Mouse (Mus musculus): Measurements from ENCODE around the gene Ppp2r5e. TPM values are rescaled to one million over a fixed set of nuclear protein-coding genes. Genes with fewer than 3 reads are reported as not detected.

Gene Ppp2r5e
- polyA plus RNA-seq, 1 experiment from 2014 or later, result 22.5 TPM

DNA sequence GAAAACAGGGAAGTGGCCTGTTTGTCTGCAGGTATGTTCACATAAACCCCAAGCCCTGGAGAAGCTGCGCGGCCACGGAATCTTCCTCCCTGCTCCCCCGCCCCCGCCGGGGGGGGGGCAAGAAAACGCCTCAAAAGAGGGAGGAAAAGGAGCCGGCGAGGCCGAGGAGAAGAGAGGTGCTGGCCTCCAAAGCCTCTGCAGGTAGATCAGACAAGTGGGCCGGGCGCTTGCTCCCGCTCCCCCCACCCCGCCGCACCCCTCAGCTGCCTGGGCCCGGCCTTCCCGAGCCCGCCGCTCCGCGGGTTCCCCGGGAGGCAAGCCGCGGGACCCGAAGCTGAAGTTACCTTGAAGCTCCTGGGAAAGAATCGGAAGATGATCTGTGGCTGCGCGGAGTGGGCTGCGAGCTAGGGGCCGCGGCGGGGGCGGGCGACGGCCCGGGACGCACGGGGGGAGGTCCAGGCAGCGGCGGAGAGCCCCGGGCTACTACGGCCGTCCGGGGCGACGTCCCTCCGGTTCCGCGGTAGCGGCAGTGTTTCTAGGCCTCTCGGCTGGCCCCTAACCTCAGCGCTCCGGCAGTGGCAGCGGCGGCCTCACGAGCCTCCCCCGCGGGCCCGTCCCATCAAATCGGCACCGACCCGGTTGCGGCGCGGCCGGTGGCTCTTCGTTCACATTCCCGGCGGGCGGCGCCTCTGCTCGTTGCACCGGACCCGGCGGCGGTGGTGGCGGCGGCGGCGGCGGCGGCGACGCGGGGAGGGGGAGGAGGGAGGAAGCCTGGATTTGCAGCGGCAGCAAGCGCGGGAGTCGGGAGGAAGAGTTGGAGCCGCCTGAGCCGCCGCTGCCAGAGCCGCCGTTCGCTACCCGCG is 523 bp downstream of the Ppp2r5e start:
- no peaks in the 10 kb centered on the region for H3K9me3 ChIP-seq (ENCODE audit: control insufficient read depth, low read length)
- H3K36me3 ChIP-seq (ENCODE audit: control insufficient read depth, insufficient read depth, low read length), result 0 out of 2 replicates have a peak, but pooled peaks cover 3% of the 10 kb centered on the region
- WGBS, result under 1% methylated on average over 80 of the region's 97 CpGs
- peak overlapping the region; percentile 96 for H3K9ac ChIP-seq (ENCODE audit: low read length)
- H3K27me3 ChIP-seq (ENCODE audit: control insufficient read depth, insufficient read depth, low read length), result no peaks in the 10 kb centered on the region
- H3K27ac ChIP-seq (ENCODE audit: low read depth, low read length), result peak overlapping the region; percentile 97
- ATAC-seq (ENCODE audit: insufficient read depth, low FRiP score, low TSS enrichment) (no peak; the same call in 1 of the 2 replicates), DNase-seq (ENCODE audit: low spot score) (peak; percentile 56)
- H3K4me3 ChIP-seq (ENCODE audit: low read depth, low read length), result peak overlapping the region; percentile 99
- peaks cover 4% of the 10 kb centered on the region; the same call in 1 of the 2 replicates for H3K4me1 ChIP-seq (ENCODE audit: control insufficient read depth, insufficient read depth, low read length)
- peak overlapping the region; percentile 62 for H3K4me2 ChIP-seq (ENCODE audit: low read depth)

DNA sequence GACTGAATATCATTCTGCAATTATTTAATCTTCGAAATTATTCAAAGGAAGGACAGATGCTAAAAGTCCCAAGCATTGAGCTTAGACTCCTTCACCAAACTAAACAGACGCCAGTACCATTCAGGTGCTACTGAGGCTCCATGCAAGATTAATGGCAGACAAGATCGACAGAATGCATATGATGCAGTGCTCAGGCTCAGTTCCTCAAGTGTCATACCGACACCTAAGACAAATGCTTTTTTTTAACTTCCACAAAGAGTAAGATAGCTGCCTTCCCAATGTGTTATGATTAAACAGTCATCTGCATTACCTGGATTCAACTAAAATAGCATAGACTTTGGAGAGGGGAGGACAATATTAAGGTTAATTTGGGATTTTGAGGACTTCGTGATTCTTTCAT is 1.6 kb downstream of the Ppp2r5e start:
- Histone ChIP-seq H3K9me3 (ENCODE audit: control insufficient read depth, low read length) (no peaks in the 10 kb centered on the region), H3K4me2 (ENCODE audit: low read depth) (peak overlapping the region; percentile 62), H3K4me1 (ENCODE audit: control insufficient read depth, insufficient read depth, low read length) (peaks cover 4% of the 10 kb centered on the region; the same call in 1 of the 2 replicates), H3K27ac (ENCODE audit: low read depth, low read length) (no peak overlapping the region), H3K9ac (ENCODE audit: low read length) (no peak overlapping the region), H3K36me3 (ENCODE audit: control insufficient read depth, insufficient read depth, low read length) (peaks cover 7% of the 10 kb centered on the region; the same call in 1 of the 2 replicates), H3K27me3 (ENCODE audit: control insufficient read depth, insufficient read depth, low read length) (no peaks in the 10 kb centered on the region), H3K4me3 (ENCODE audit: low read depth, low read length) (peak overlapping the region; percentile 99)
- WGBS, result 53% methylated on average over 5 of the region's 5 CpGs
- ATAC-seq (ENCODE audit: insufficient read depth, low FRiP score, low TSS enrichment) (no peak), DNase-seq (ENCODE audit: low spot score) (no peak)

DNA sequence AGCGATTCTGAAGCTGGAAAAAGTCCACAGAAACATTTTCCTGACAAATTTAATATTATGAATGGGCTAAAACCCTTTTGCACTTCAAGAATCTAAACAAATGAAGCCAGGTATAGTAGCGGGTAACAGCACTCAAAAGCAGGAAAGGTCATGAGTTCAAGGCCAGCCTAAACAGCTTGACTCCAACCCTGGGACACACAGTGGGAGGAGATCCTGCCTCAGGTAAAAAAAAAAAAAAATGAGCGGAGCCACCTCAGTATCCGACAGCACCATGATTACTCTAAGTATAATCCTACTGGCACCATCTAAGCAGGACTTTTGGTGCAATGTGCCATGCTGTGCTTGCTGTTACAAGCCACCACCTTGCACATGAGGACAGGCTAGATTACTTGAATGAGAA is 2.2 kb downstream of the Ppp2r5e start:
- no peak for DNase-seq (ENCODE audit: low spot score)
- peak overlapping the region; percentile 62 for H3K4me2 ChIP-seq (ENCODE audit: low read depth)
- ATAC-seq (ENCODE audit: insufficient read depth, low FRiP score, low TSS enrichment), result no peak
- peaks cover 4% of the 10 kb centered on the region; the same call in 1 of the 2 replicates for H3K4me1 ChIP-seq (ENCODE audit: control insufficient read depth, insufficient read depth, low read length)
- WGBS, result 79% methylated on average over 4 of the region's 4 CpGs
- H3K4me3 ChIP-seq (ENCODE audit: low read depth, low read length), result no peak overlapping the region
- peaks cover 9% of the 10 kb centered on the region for H3K36me3 ChIP-seq (ENCODE audit: control insufficient read depth, insufficient read depth, low read length)
- H3K9ac ChIP-seq (ENCODE audit: low read length), result no peak overlapping the region
- H3K27me3 ChIP-seq (ENCODE audit: control insufficient read depth, insufficient read depth, low read length), result no peaks in the 10 kb centered on the region
- H3K27ac ChIP-seq (ENCODE audit: low read depth, low read length), result no peak overlapping the region
- no peaks in the 10 kb centered on the region for H3K9me3 ChIP-seq (ENCODE audit: control insufficient read depth, low read length)

DNA sequence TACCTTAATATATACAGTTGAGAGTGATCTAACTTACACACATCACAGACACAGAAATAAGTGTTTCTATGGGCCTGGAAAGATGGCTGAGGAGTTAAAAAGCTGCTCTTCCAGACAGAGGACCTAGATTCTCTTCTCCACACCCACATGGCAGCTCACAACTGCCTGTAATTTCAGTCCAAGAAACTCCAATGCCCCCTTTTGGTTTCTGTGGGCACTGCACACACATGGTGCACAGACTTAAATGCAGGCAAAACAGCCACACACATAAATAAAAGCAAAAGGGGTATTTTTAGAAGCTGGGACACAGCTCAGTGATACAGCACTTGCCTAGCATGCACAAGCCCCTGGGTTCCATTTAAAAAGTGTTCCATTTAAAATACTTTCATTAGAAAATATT is 8.5 kb downstream of the Ppp2r5e start:
- Histone ChIP-seq H3K36me3 (ENCODE audit: control insufficient read depth, insufficient read depth, low read length) (peaks cover 6% of the 10 kb centered on the region), H3K4me2 (ENCODE audit: low read depth) (no peak overlapping the region)
- no peak for ATAC-seq (ENCODE audit: insufficient read depth, low FRiP score, low TSS enrichment)

DNA sequence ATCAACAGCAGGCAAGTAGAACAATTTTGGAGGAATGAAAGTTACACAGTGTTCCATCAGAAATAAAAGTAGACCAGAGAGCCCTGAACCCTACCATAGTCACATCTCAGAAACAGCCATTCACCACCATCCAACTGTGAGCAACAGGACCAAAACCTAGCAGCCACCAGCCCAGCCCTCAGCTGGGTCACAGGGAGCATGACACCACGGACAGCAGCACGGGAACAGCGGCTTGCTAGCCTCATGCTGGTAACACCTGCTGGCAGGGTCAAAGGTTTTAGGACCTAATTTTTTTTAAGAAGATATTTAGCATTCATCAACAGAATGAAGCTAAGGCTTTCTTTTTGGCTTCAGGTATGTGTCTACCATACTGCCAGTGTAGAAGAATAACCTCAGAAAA is 12.3 kb downstream of the Ppp2r5e start:
- DNase-seq (ENCODE audit: low spot score), result no peak
- H3K9ac ChIP-seq (ENCODE audit: low read length), result no peak overlapping the region
- no peaks in the 10 kb centered on the region; the same call in 1 of the 2 replicates for H3K36me3 ChIP-seq (ENCODE audit: control insufficient read depth, insufficient read depth, low read length)
- H3K27me3 ChIP-seq (ENCODE audit: control insufficient read depth, insufficient read depth, low read length), result no peaks in the 10 kb centered on the region
- 69% methylated on average over 3 of the region's 3 CpGs for WGBS
- no peaks in the 10 kb centered on the region for H3K9me3 ChIP-seq (ENCODE audit: control insufficient read depth, low read length)
- no peak overlapping the region for H3K27ac ChIP-seq (ENCODE audit: low read depth, low read length)
- no peaks in the 10 kb centered on the region for H3K4me1 ChIP-seq (ENCODE audit: control insufficient read depth, insufficient read depth, low read length)
- H3K4me2 ChIP-seq (ENCODE audit: low read depth), result no peak overlapping the region
- ATAC-seq (ENCODE audit: insufficient read depth, low FRiP score, low TSS enrichment), result no peak
- no peak overlapping the region for H3K4me3 ChIP-seq (ENCODE audit: low read depth, low read length)

More for the DNA sequence above, 8.5 kb downstream of the Ppp2r5e start:
- no peaks in the 10 kb centered on the region for H3K27me3 ChIP-seq (ENCODE audit: control insufficient read depth, insufficient read depth, low read length)
- no peak overlapping the region for H3K27ac ChIP-seq (ENCODE audit: low read depth, low read length)
- no peak overlapping the region for H3K9ac ChIP-seq (ENCODE audit: low read length)
- no peak overlapping the region for H3K4me3 ChIP-seq (ENCODE audit: low read depth, low read length)
- H3K4me1 ChIP-seq (ENCODE audit: control insufficient read depth, insufficient read depth, low read length), result no peaks in the 10 kb centered on the region
- DNase-seq (ENCODE audit: low spot score), result no peak
- H3K9me3 ChIP-seq (ENCODE audit: control insufficient read depth, low read length), result no peaks in the 10 kb centered on the region

DNA sequence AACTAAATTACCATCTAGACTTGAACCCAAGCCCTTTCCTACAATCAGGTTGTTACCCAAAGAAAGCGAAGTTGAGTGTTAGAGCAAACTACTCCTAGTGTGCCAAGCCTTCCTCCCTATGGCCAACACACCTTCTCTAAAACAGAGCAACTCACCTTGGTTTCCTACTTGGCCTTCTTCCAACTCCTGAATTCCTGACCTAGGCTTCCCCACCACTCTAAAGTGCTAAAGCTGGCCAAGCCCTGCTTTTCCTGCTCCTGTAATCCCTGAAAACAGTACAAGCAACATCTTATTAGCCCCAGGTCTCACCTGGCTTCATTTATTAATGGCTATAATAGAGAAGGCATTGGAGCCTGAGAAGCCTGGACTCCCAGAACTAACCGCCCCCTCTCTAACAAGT is 17.0 kb downstream of the Ppp2r5e start:
- DNase-seq (ENCODE audit: low spot score) (no peak), ATAC-seq (ENCODE audit: insufficient read depth, low FRiP score, low TSS enrichment) (no peak)
- no peaks in the 10 kb centered on the region for H3K36me3 ChIP-seq (ENCODE audit: control insufficient read depth, insufficient read depth, low read length)
- no peaks in the 10 kb centered on the region for H3K27me3 ChIP-seq (ENCODE audit: control insufficient read depth, insufficient read depth, low read length)
- 96% methylated on average over 2 of the region's 2 CpGs for WGBS
- no peaks in the 10 kb centered on the region for H3K4me1 ChIP-seq (ENCODE audit: control insufficient read depth, insufficient read depth, low read length)
- no peak overlapping the region for H3K9ac ChIP-seq (ENCODE audit: low read length)
- H3K9me3 ChIP-seq (ENCODE audit: control insufficient read depth, low read length), result no peaks in the 10 kb centered on the region
- H3K4me3 ChIP-seq (ENCODE audit: low read depth, low read length), result no peak overlapping the region
- no peak overlapping the region for H3K4me2 ChIP-seq (ENCODE audit: low read depth)
- H3K27ac ChIP-seq (ENCODE audit: low read depth, low read length), result no peak overlapping the region

DNA sequence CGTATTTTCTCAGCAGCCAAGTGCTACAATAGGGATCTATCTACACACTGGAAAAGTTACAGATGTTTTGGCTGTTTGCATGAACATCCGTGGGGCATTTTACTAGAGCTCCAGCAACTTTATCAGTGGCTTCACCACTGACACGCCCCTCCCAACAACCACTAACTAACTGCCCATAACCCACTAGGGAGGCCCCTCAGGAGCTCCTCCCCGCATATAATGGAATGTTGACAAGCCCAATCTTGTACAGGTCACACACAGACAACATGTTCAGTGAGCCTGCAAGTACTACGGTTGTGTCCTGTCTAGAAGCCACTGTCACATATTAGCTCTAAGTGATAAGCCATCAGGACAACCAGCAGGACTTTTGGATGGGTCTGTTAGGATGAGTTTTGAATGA is 18.8 kb downstream of the Ppp2r5e start:
- Histone ChIP-seq H3K4me3 (ENCODE audit: low read depth, low read length) (no peak overlapping the region), H3K27me3 (ENCODE audit: control insufficient read depth, insufficient read depth, low read length) (no peaks in the 10 kb centered on the region), H3K9me3 (ENCODE audit: control insufficient read depth, low read length) (no peaks in the 10 kb centered on the region), H3K36me3 (ENCODE audit: control insufficient read depth, insufficient read depth, low read length) (no peaks in the 10 kb centered on the region), H3K27ac (ENCODE audit: low read depth, low read length) (no peak overlapping the region), H3K4me1 (ENCODE audit: control insufficient read depth, insufficient read depth, low read length) (no peaks in the 10 kb centered on the region), H3K4me2 (ENCODE audit: low read depth) (no peak overlapping the region), H3K9ac (ENCODE audit: low read length) (no peak overlapping the region)
- DNase-seq (ENCODE audit: low spot score) (no peak), ATAC-seq (ENCODE audit: insufficient read depth, low FRiP score, low TSS enrichment) (no peak)
- 85% methylated on average over 5 of the region's 5 CpGs for WGBS

DNA sequence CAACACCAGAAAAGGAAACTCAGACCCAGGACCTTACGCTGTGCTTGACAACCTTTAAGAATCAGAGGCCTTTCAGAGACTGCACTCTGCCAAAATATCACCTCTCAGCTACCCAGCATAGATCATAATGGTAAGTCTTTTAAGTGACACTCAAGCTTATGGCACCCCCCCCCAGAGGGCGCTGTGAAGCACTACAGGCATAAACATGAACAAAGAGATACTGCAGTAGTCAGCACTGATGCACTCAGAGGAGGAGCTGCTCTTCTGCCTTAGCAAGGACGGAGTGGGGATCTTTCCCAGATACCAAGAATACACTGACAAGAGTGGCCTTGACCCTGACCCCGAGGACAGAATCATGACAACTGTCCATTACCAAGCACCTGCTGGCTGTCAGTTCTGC is 23.8 kb downstream of the Ppp2r5e start:
- no peak overlapping the region for H3K27ac ChIP-seq (ENCODE audit: low read depth, low read length)
- no peak overlapping the region for H3K9ac ChIP-seq (ENCODE audit: low read length)
- 73% methylated on average over 4 of the region's 4 CpGs for WGBS
- H3K4me3 ChIP-seq (ENCODE audit: low read depth, low read length), result no peak overlapping the region
- no peak overlapping the region for H3K4me2 ChIP-seq (ENCODE audit: low read depth)
- ATAC-seq (ENCODE audit: insufficient read depth, low FRiP score, low TSS enrichment), result no peak
- no peaks in the 10 kb centered on the region for H3K36me3 ChIP-seq (ENCODE audit: control insufficient read depth, insufficient read depth, low read length)
- DNase-seq (ENCODE audit: low spot score), result peak; percentile 30
- H3K27me3 ChIP-seq (ENCODE audit: control insufficient read depth, insufficient read depth, low read length), result no peaks in the 10 kb centered on the region
- no peaks in the 10 kb centered on the region for H3K4me1 ChIP-seq (ENCODE audit: control insufficient read depth, insufficient read depth, low read length)
- no peaks in the 10 kb centered on the region for H3K9me3 ChIP-seq (ENCODE audit: control insufficient read depth, low read length)

DNA sequence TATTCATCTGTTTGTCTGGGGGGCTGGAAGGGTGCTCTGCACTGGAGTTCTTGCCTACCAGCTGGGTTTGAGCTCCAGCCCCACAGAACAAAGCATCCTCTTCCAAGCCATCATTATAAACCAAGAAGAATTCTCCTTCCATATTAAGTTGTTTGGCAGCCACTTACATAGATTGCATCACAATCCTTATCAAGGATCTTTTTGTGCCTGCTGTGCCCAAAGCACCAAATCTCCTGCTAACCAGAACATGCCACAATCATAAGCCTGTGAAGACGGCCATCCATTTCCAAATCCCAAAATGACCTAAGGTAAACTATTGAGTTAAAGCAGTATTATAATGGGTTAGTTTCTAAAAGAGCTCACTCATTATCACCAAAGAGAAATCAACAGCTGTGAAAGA is 25.9 kb downstream of the Ppp2r5e start:
- whole genome bisulfite sequencing, result 94% methylated on average over 1 of the region's 1 CpGs

More for the DNA sequence above, 25.9 kb downstream of the Ppp2r5e start:
- no peak for DNase-seq (ENCODE audit: low spot score)
- no peaks in the 10 kb centered on the region for H3K27me3 ChIP-seq (ENCODE audit: control insufficient read depth, insufficient read depth, low read length)
- no peaks in the 10 kb centered on the region for H3K36me3 ChIP-seq (ENCODE audit: control insufficient read depth, insufficient read depth, low read length)
- no peak overlapping the region for H3K27ac ChIP-seq (ENCODE audit: low read depth, low read length)
- H3K4me2 ChIP-seq (ENCODE audit: low read depth), result no peak overlapping the region
- no peaks in the 10 kb centered on the region for H3K4me1 ChIP-seq (ENCODE audit: control insufficient read depth, insufficient read depth, low read length)
- no peaks in the 10 kb centered on the region for H3K9me3 ChIP-seq (ENCODE audit: control insufficient read depth, low read length)
- H3K4me3 ChIP-seq (ENCODE audit: low read depth, low read length), result no peak overlapping the region
- no peak for ATAC-seq (ENCODE audit: insufficient read depth, low FRiP score, low TSS enrichment)
- no peak overlapping the region for H3K9ac ChIP-seq (ENCODE audit: low read length)

All from neural tube, embryonic 11.5 days (tissue).